Comparison of ENCODE assay signal across 8 mouse cellular contexts in the genomic region with DNA sequence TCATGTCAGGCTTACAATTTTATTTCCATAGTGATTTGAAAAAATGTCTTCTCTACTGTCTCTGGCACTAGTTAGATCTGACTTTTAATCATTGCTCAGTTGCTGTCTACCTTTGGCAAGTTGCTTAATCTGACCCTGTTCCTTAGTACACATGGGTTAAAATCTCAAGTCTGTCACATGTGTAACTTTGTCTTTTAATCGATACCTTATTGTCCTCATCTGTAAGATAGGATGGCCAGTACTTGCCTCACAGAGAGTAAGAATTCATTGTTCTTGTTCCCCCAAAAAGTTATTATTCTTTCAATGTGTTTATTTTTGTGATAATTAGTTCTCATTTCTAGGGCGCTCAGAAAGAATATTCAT. TPM values are rescaled to one million over a fixed set of nuclear protein-coding genes. Genes with fewer than 3 reads are reported as not detected.
DNase-seq lines count a peak whose midpoint lies in the region; ATAC-seq and TF ChIP-seq lines count a peak whose summit lies in the region.

No protein-coding gene starts in this region.

- no peaks in the 10 kb centered on the region for H3K9me3 ChIP-seq in heart, embryonic 13.5 days
- H3K9me3 ChIP-seq in ES-E14 (ENCODE audit: control insufficient read depth, insufficient read depth, low read depth, low read length), result no peaks in the 10 kb centered on the region
- H3K9me3 ChIP-seq in forebrain, postnatal 0 days (ENCODE audit: low read length), result no peaks in the 10 kb centered on the region

- peaks cover 35% of the 10 kb centered on the region for H3K79me2 ChIP-seq in macrophage (ENCODE audit: inconsistent target)

- peak overlapping the region; percentile 91 for H3K9ac ChIP-seq in heart, embryonic 13.5 days
- peak overlapping the region; percentile 94; the same call in 1 of the 2 replicates for H3K9ac ChIP-seq in ES-E14 (ENCODE audit: insufficient read depth, low read depth, low read length, poor library complexity, severe bottlenecking)
- peak overlapping the region; percentile 81 for H3K9ac ChIP-seq in forebrain, postnatal 0 days

- WGBS in heart, embryonic 13.5 days, result 36% methylated on average over 2 of the region's 2 CpGs
- 36% methylated on average over 2 of the region's 2 CpGs for WGBS in forebrain, postnatal 0 days
- 23% methylated on average over 2 of the region's 2 CpGs for WGBS in macrophage (ENCODE audit: missing documents)

- peak overlapping the region; percentile 93 for H3K4me3 ChIP-seq in heart, embryonic 13.5 days
- H3K4me3 ChIP-seq in ES-E14 (ENCODE audit: insufficient read depth in 1 of 2, low read depth in 1 of 2, low read length in 2 of 2, poor library complexity in 1 of 2, severe bottlenecking in 1 of 2) (peak overlapping the region; percentile 75 to 88; a peak in 3 of 4 replicates), macrophage (ENCODE audit: inconsistent target) (peak overlapping the region; percentile 45)
- H3K4me3 ChIP-seq in forebrain, postnatal 0 days (ENCODE audit: low read depth, low read length), result peak overlapping the region; percentile 97

- no peak for TF ChIP-seq CTCF in forebrain, postnatal 0 days (IDR thresholded peaks at IDR 0.05; ENCODE audit: low read depth)

- no peaks in the 10 kb centered on the region; the same call in 1 of the 2 replicates for H3K36me3 ChIP-seq in heart, embryonic 13.5 days
- no peaks in the 10 kb centered on the region for H3K36me3 ChIP-seq in ES-E14 (ENCODE audit: control insufficient read depth, insufficient read depth, low read length, poor library complexity, severe bottlenecking)
- no peaks in the 10 kb centered on the region for H3K36me3 ChIP-seq in forebrain, postnatal 0 days (ENCODE audit: insufficient read depth)
- no peaks in the 10 kb centered on the region for H3K36me3 ChIP-seq in macrophage (ENCODE audit: inconsistent target)

- H3K27me3 ChIP-seq in heart, embryonic 13.5 days (replicated peaks), result no peaks in the 10 kb centered on the region
- H3K27me3 ChIP-seq in forebrain, postnatal 0 days (ENCODE audit: insufficient read depth, low read length), result no peaks in the 10 kb centered on the region

- peaks cover 35% of the 10 kb centered on the region for H3K4me1 ChIP-seq in heart, embryonic 13.5 days
- no peaks in the 10 kb centered on the region; a peak in 1 of 4 replicates for H3K4me1 ChIP-seq in ES-E14 (ENCODE audit: control insufficient read depth in 2 of 2, insufficient read depth in 2 of 2, low read length in 2 of 2, poor library complexity in 1 of 2)
- H3K4me1 ChIP-seq in forebrain, postnatal 0 days (ENCODE audit: insufficient read depth), result peaks cover 11% of the 10 kb centered on the region; the same call in 1 of the 2 replicates

- no peak for DNase-seq in heart, postnatal 36 days
- no peak for DNase-seq in ES-E14 (ENCODE audit: low read depth, low spot score)
- DNase-seq in forebrain, postnatal 0 days, result no peak
- no peak for DNase-seq in B cell, adult 2 months
- DNase-seq in kidney, adult 18-20 months, result no peak
- DNase-seq in spleen, adult 18-20 months, result no peak

- intact Hi-C loops in heart, postnatal 36 days (cut with DNase I), result loop anchor here (1.0 kb wide), 1 partner anchor 27 kb away; a partner anchor contains a TSS

- peak overlapping the region; percentile 96 for H3K27ac ChIP-seq in heart, embryonic 13.5 days (replicated peaks)
- H3K27ac ChIP-seq in ES-E14 (ENCODE audit: insufficient read depth, low read depth, low read length, poor library complexity, severe bottlenecking) (peak overlapping the region; percentile 73; the same call in 1 of the 2 replicates), macrophage (peak overlapping the region; percentile 85)
- H3K27ac ChIP-seq in forebrain, postnatal 0 days (ENCODE audit: low read depth, low read length), result peak overlapping the region; percentile 98

- no peak for ATAC-seq in heart, embryonic 13.5 days (ENCODE audit: extremely low read depth, insufficient number of reproducible peaks, low FRiP score, low TSS enrichment)
- ATAC-seq in forebrain, postnatal 0 days, result no peak

- peak overlapping the region; percentile 75 for H3K4me2 ChIP-seq in heart, embryonic 13.5 days
- H3K4me2 ChIP-seq in forebrain, postnatal 0 days (ENCODE audit: low read depth), result peak overlapping the region; percentile 65

- in situ Hi-C loops in ES-E14 (cut with MboI; ENCODE audit: low sequenced_read_pairs in 2 of 2, unreplicated experiment in 2 of 2), result no loop called here

TF ChIP-seq in ES-E14, 5 proteins besides CTCF, POLR2A, EP300 and RAD21:
- TF ChIP-seq CHD2 (IDR thresholded peaks at IDR 0.05; ENCODE audit: low read depth, low read length), result no peak

RNA-seq across cellular contexts. Expression of a gene that starts 1.0 kb away (rescaled TPM):
- 7.9 and 9.3 TPM in 2 replicates for polyA plus RNA-seq in heart, embryonic 13.5 days (2015; fragmentation: Nextera tagmentation; extraction: Ambion mirVana)
- 10 to 100 TPM; 50.1 to 50.7 TPM for total RNA-seq in heart, postnatal 36 days (2021)
- 17.9 and 20.9 TPM in 2 replicates for total RNA-seq in ES-E14 (2012; rRNA removed)
- total RNA-seq in forebrain, postnatal 0 days (2014; rRNA removed), result 29.5 and 34.1 TPM in 2 replicates
- 6.9 and 12.6 TPM in 2 replicates for polyA plus RNA-seq in forebrain, postnatal 0 days (2015; fragmentation: Nextera tagmentation; extraction: Ambion mirVana)
- total RNA-seq in macrophage (2018; cell fraction: chromatin; rRNA removed), result 10 to 100 TPM; 18.7 to 90.5 (median 71.1) TPM
- total RNA-seq in macrophage (2018; cell fraction: cytosol; rRNA removed), result 10 to 100 TPM; 20.2 to 43.0 (median 33.9) TPM
- total RNA-seq in macrophage (2018; cell fraction: nucleus; rRNA removed), result 10 to 100 TPM; 23.0 to 95.0 (median 51.6) TPM
- 14.7 to 25.3 TPM (median 17.8 TPM) in 3 replicates for polyA plus RNA-seq in macrophage (2018)

RNA-seq across cellular contexts. Expression of a gene that starts 27.0 kb away (rescaled TPM):
- polyA plus RNA-seq in heart, embryonic 13.5 days (2015; fragmentation: Nextera tagmentation; extraction: Ambion mirVana), result 5.5 and 5.7 TPM in 2 replicates
- 10 to 100 TPM; 34.0 to 34.5 TPM for total RNA-seq in heart, postnatal 36 days (2021)
- total RNA-seq in ES-E14 (2012; rRNA removed), result 4.1 and 8.2 TPM in 2 replicates
- 20.1 and 29.8 TPM in 2 replicates for total RNA-seq in forebrain, postnatal 0 days (2014; rRNA removed)
- polyA plus RNA-seq in forebrain, postnatal 0 days (2015; fragmentation: Nextera tagmentation; extraction: Ambion mirVana), result 4.4 and 5.1 TPM in 2 replicates
- 100 to 1,000 TPM; 169 to 514 (median 283) TPM for total RNA-seq in macrophage (2018; cell fraction: chromatin; rRNA removed)
- 10 to 100 TPM; 38.9 to 75.0 (median 53.6) TPM for total RNA-seq in macrophage (2018; cell fraction: cytosol; rRNA removed)
- 100 to 1,000 TPM; 112 to 289 (median 167) TPM for total RNA-seq in macrophage (2018; cell fraction: nucleus; rRNA removed)
- polyA plus RNA-seq in macrophage (2018), result 25.4 to 40.1 TPM (median 34.8 TPM) in 3 replicates

RNA-seq across cellular contexts. Expression of a gene that starts 38.0 kb away (rescaled TPM):
- polyA plus RNA-seq in heart, embryonic 13.5 days (2015; fragmentation: Nextera tagmentation; extraction: Ambion mirVana), result 12.3 and 13.6 TPM in 2 replicates
- total RNA-seq in heart, postnatal 36 days (2021), result 10 to 100 TPM; 18.2 to 20.8 TPM
- total RNA-seq in ES-E14 (2012; rRNA removed), result 9.8 and 11.8 TPM in 2 replicates
- 13.9 and 17.2 TPM in 2 replicates for total RNA-seq in forebrain, postnatal 0 days (2014; rRNA removed)
- 12.9 and 14.7 TPM in 2 replicates for polyA plus RNA-seq in forebrain, postnatal 0 days (2015; fragmentation: Nextera tagmentation; extraction: Ambion mirVana)
- total RNA-seq in macrophage (2018; cell fraction: chromatin; rRNA removed), result 100 to 1,000 TPM in 23 of 26 experiments, 10 to 100 TPM in 3; 91.2 to 489 (median 146) TPM
- total RNA-seq in macrophage (2018; cell fraction: cytosol; rRNA removed), result 10 to 100 TPM; 25.7 to 61.7 (median 31.1) TPM
- total RNA-seq in macrophage (2018; cell fraction: nucleus; rRNA removed), result 100 to 1,000 TPM in 16 of 26 experiments, 10 to 100 TPM in 10; 53.4 to 348 (median 110) TPM
- polyA plus RNA-seq in macrophage (2018), result 15.7 to 39.3 TPM (median 26.5 TPM) in 3 replicates

RNA-seq across cellular contexts. Expression of a gene that starts 44.0 kb away (rescaled TPM):
- polyA plus RNA-seq in heart, embryonic 13.5 days (2015; fragmentation: Nextera tagmentation; extraction: Ambion mirVana), result 79.0 and 88.2 TPM in 2 replicates
- 10 to 100 TPM; 82.5 to 90.4 TPM for total RNA-seq in heart, postnatal 36 days (2021)
- total RNA-seq in ES-E14 (2012; rRNA removed), result 88.4 and 115 TPM in 2 replicates
- 68.1 and 72.0 TPM in 2 replicates for total RNA-seq in forebrain, postnatal 0 days (2014; rRNA removed)
- 50.0 and 51.6 TPM in 2 replicates for polyA plus RNA-seq in forebrain, postnatal 0 days (2015; fragmentation: Nextera tagmentation; extraction: Ambion mirVana)
- 10 to 100 TPM; 21.3 to 81.5 (median 49.6) TPM for total RNA-seq in macrophage (2018; cell fraction: chromatin; rRNA removed)
- 100 to 1,000 TPM; 151 to 283 (median 205) TPM for total RNA-seq in macrophage (2018; cell fraction: cytosol; rRNA removed)
- 100 to 1,000 TPM; 138 to 261 (median 185) TPM for total RNA-seq in macrophage (2018; cell fraction: nucleus; rRNA removed)
- 169 to 236 TPM (median 174 TPM) in 3 replicates for polyA plus RNA-seq in macrophage (2018)

RNA-seq across cellular contexts. Expression of a gene that starts 48.7 kb away (rescaled TPM):
- polyA plus RNA-seq in heart, embryonic 13.5 days (2015; fragmentation: Nextera tagmentation; extraction: Ambion mirVana), result 2.4 and 3.0 TPM in 2 replicates
- total RNA-seq in heart, postnatal 36 days (2021), result not detected
- 2.3 and 4.8 TPM in 2 replicates for total RNA-seq in ES-E14 (2012; rRNA removed)
- total RNA-seq in forebrain, postnatal 0 days (2014; rRNA removed), result 1.4 and 2.7 TPM in 2 replicates
- polyA plus RNA-seq in forebrain, postnatal 0 days (2015; fragmentation: Nextera tagmentation; extraction: Ambion mirVana), result 0.91 and 1.0 TPM in 2 replicates
- total RNA-seq in macrophage (2018; cell fraction: chromatin; rRNA removed), result 1 to 10 TPM; 1.1 to 8.5 (median 2.2) TPM
- total RNA-seq in macrophage (2018; cell fraction: cytosol; rRNA removed), result 1 to 10 TPM in 22 of 26 experiments, under 1 TPM in 4; 0.65 to 1.7 (median 1.3) TPM
- 1 to 10 TPM in 24 of 26 experiments, under 1 TPM in 2; 0.83 to 6.9 (median 2.1) TPM for total RNA-seq in macrophage (2018; cell fraction: nucleus; rRNA removed)
- polyA plus RNA-seq in macrophage (2018), result 0.79 to 1.2 TPM (median 1.2 TPM) in 3 replicates

Comparison
In these comparisons a context has a peak if more than half of its experiments do, and no peak if none do; other contexts are left out.
1. H3K4me3 ChIP-seq: peak in every context shown above with its lines; median percentile 97 in forebrain, postnatal 0 days; 93 in heart, embryonic 13.5 days; 82 in ES-E14; 45 in macrophage.